Comparison of ENCODE assay signal across 25 mouse cellular contexts in genomic region chr8:83521310-83521709, GRCm38 (mm10). TPM values are rescaled to one million over a fixed set of nuclear protein-coding genes. Genes with fewer than 3 reads are reported as not detected.
"Had no signal": no experiment of that assay in that cellular context is flagged by ENCODE, and none has a peak within 500 bp of the region (broad histone marks: within the 10 kb centered on the region; RNA-seq: fewer than 3 reads in every experiment).

No protein-coding gene starts in this region.

- H3K4me2 ChIP-seq: liver, embryonic 11.5 days; liver, embryonic 13.5 days; liver, embryonic 15.5 days; midbrain, embryonic 11.5 days; midbrain, embryonic 13.5 days; midbrain, embryonic 15.5 days; neural tube, embryonic 12.5 days had no signal

- H3K36me3 ChIP-seq: liver, embryonic 13.5 days; liver, embryonic 15.5 days; midbrain, embryonic 13.5 days; midbrain, embryonic 15.5 days; neural tube, embryonic 12.5 days had no signal

- H3K9ac ChIP-seq: liver, embryonic 13.5 days; liver, embryonic 15.5 days; liver, postnatal 0 days; midbrain, embryonic 13.5 days; midbrain, embryonic 15.5 days; neural tube, embryonic 12.5 days had no signal

- H3K9me3 ChIP-seq: liver, embryonic 13.5 days; liver, embryonic 15.5 days; megakaryocyte, embryonic 14.5 days; midbrain, embryonic 15.5 days had no signal

- H3K4me3 ChIP-seq: liver, embryonic 13.5 days; liver, embryonic 15.5 days; megakaryocyte, embryonic 14.5 days; midbrain, embryonic 13.5 days; midbrain, embryonic 15.5 days; neural tube, embryonic 12.5 days had no signal

- H3K27me3 ChIP-seq: liver, embryonic 13.5 days; liver, embryonic 15.5 days; megakaryocyte, embryonic 14.5 days; midbrain, embryonic 13.5 days; midbrain, embryonic 15.5 days; neural tube, embryonic 12.5 days had no signal

- ATAC-seq: liver, postnatal 0 days; midbrain, embryonic 13.5 days; midbrain, embryonic 15.5 days had no signal

- H3K4me1 ChIP-seq: liver, embryonic 13.5 days; liver, embryonic 15.5 days; megakaryocyte, embryonic 14.5 days; midbrain, embryonic 13.5 days; midbrain, embryonic 15.5 days; neural tube, embryonic 12.5 days had no signal

- H3K27ac ChIP-seq: liver, embryonic 13.5 days; liver, embryonic 15.5 days; macrophage; midbrain, embryonic 13.5 days; midbrain, embryonic 15.5 days; neural tube, embryonic 12.5 days had no signal

- DNase-seq: liver; liver, embryonic 13.5 days; liver, postnatal 0 days; right cerebral cortex, adult 18-20 months; right cerebral cortex, postnatal 25 days; right cerebral cortex, postnatal 4 days; spleen, adult 18-20 months; thymus, adult 2 months; thymus, postnatal 25 days; thymus, postnatal 4 days had no signal

RNA-seq across cellular contexts. Expression of gene Olfr370, which starts 14.3 kb away (rescaled TPM):
- polyA plus RNA-seq: liver, embryonic 11.5 days; liver, embryonic 13.5 days; liver, embryonic 15.5 days; liver, postnatal 0 days; macrophage; midbrain, embryonic 11.5 days; midbrain, embryonic 15.5 days; midbrain, postnatal 0 days; neural tube, embryonic 12.5 days; neural tube, embryonic 14.5 days; small intestine, adult 2 months; stomach, embryonic 14.5 days; stomach, embryonic 16.5 days; testis, adult 2 months; thymus, adult 2 months; urinary bladder, adult 2 months had no signal
